Mouse (Mus musculus) lung, adult 2 months (tissue): ENCODE data around the gene Ptprb.

Experiments used
- CTCF ChIP-seq: fragments of 200-500 bp; IDR thresholded peaks from 2 replicates; pipeline ENCODE4 v1.5.1; 2011; ENCODE audit warnings: mild to moderate bottlenecking, low read length, control low read depth; ENCODE audit not compliant: insufficient read depth
- POLR2A ChIP-seq: fragments of 200-500 bp; IDR thresholded peaks from 2 replicates; pipeline ENCODE4 v1.6.1; 2011; ENCODE audit warnings: low read depth, mild to moderate bottlenecking, control low read depth, low read length, borderline replicate concordance; ENCODE audit errors: extremely low read depth

GRCm38 (mm10) chr10:116394585-116394984, 119.3 kb downstream of the Ptprb start:
- TF ChIP-seq CTCF (no peak), POLR2A (no peak)
